Mouse (Mus musculus) midbrain, embryonic 14.5 days (tissue): ENCODE results near the gene Sfmbt1. TPM values are rescaled to one million over a fixed set of nuclear protein-coding genes. Genes with fewer than 3 reads are reported as not detected.

Source experiments
- ATAC-seq: fragments of 200-750 bp; cut with Nextera tagmentation; 2 replicates; pipeline ENCODE4 v1.8.0; 2017; ENCODE audit warnings: moderate number of reproducible peaks, moderate library complexity; ENCODE audit not compliant: low FRiP score, low TSS enrichment
- DNase-seq: peaks from one replicate; pipeline ENCODE4 v3.0.0-alpha.2; 2015
- H3K27ac ChIP-seq: fragments of 300-500 bp; sonication (generic); replicated peaks from 2 replicates; pipeline ENCODE4 v1.5.1; 2014; ENCODE audit warnings: mild to moderate bottlenecking, low read depth, low read length, moderate library complexity
- H3K27me3 ChIP-seq: fragments of 300-500 bp; sonication (generic); 2 replicates; pipeline ENCODE4 v1.6.1; 2014; ENCODE audit warnings: low read length, control low read depth, mixed read lengths; ENCODE audit not compliant: control insufficient read depth, insufficient read depth
- H3K36me3 ChIP-seq: fragments of 300-500 bp; sonication (generic); 2 replicates; pipeline ENCODE4 v1.6.1; 2014; ENCODE audit warnings: low read length, control low read depth; ENCODE audit not compliant: control insufficient read depth, insufficient read depth
- H3K4me1 ChIP-seq: fragments of 300-500 bp; sonication (generic); 2 replicates; pipeline ENCODE4 v1.6.1; 2014; ENCODE audit warnings: mild to moderate bottlenecking, antibody characterized with exemption, low read length, control low read depth; ENCODE audit not compliant: control insufficient read depth, insufficient read depth
- H3K4me2 ChIP-seq: fragments of 300-500 bp; sonication (generic); 2 replicates; pipeline ENCODE4 v1.6.1; 2014; ENCODE audit warnings: mild to moderate bottlenecking, low read length, moderate library complexity
- H3K4me3 ChIP-seq: fragments of 300-500 bp; sonication (generic); replicated peaks from 2 replicates; pipeline ENCODE4 v1.5.1; 2014; ENCODE audit warnings: low read depth, low read length
- H3K9ac ChIP-seq: fragments of 300-500 bp; sonication (generic); replicated peaks from 2 replicates; pipeline ENCODE4 v1.6.1; 2014; ENCODE audit warnings: mild to moderate bottlenecking, low read length, moderate library complexity
- H3K9me3 ChIP-seq: fragments of 300-500 bp; sonication (generic); 2 replicates; pipeline ENCODE4 v1.6.1; 2016; ENCODE audit warnings: low read length, control low read depth, mixed read lengths; ENCODE audit not compliant: control insufficient read depth
- WGBS: fragments of 180-500 bp; shearing (Covaris S2); extraction: QIAGEN DNeasy Blood & Tissue Kit; methylation state at CpG from one replicate; pipeline ENCODE4 v1.1.7; 2014; 5-methylcytosine and 5-hydroxymethylcytosine counted together
- polyA plus RNA-seq: library from polyadenylated mRNA; unstranded; fragments of >200 nt; fragmentation: Nextera tagmentation; extraction: Ambion mirVana; gene quantifications from 2 replicates; pipeline ENCODE4 v1.2.1, GENCODE M21; 2014

Gene Sfmbt1
- polyA plus RNA-seq, 1 experiment from 2014 or later = 20.9 TPM

DNA sequence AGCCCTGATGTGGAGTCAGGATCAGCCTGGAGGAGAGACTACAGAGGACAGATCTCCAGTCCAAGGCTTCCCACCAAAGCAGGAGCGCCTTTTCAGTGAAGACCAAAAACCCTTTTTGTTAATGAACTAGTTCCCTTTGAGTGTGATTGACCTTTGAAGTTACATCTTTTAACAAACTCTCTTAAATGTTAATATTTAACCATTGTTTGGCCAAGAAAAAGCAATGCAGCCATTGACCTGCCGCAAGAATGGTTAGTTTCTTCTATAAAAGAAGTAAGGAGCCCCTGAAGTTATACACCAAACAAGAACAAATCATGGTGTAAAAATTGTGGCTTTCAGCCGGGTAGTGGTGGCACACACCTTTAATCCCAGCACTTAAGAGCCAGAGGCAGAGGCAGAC lies 24.0 kb upstream of the Sfmbt1 start:
- no peak for ATAC-seq
- peaks cover 19% of the 10 kb centered on the region for H3K36me3 ChIP-seq
- H3K9me3 ChIP-seq = no peaks in the 10 kb centered on the region
- no peak overlapping the region for H3K9ac ChIP-seq
- no peaks in the 10 kb centered on the region for H3K27me3 ChIP-seq
- no peak overlapping the region for H3K27ac ChIP-seq
- WGBS = 97% methylated on average over 3 of the region's 3 CpGs
- DNase-seq = no peak
- H3K4me3 ChIP-seq = no peak overlapping the region
- H3K4me2 ChIP-seq = no peak overlapping the region
- H3K4me1 ChIP-seq = no peaks in the 10 kb centered on the region

DNA sequence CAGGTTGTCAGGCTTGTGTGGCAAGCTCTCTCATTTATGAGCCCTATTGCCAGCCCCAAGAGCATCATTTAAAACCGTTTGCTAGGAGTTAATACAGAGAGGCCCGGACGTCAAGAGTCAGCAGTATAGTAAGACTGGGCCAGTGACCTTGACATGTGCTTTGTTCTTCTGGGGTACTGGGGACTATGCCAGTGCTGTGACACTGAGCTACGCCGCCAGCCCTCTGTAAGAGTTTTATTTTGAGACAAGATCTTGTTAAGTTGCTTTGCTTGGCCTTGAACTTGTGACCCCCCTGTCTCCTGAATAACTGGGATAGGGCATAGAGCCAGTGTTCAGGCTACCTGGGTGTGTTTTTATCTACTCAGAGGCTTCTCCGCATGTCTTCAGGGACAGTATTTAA lies 22.2 kb upstream of the Sfmbt1 start:
- Histone ChIP-seq H3K4me3 (no peak overlapping the region), H3K9me3 (no peaks in the 10 kb centered on the region), H3K4me2 (no peak overlapping the region), H3K27ac (no peak overlapping the region), H3K36me3 (peaks cover 19% of the 10 kb centered on the region), H3K27me3 (no peaks in the 10 kb centered on the region), H3K4me1 (peaks cover 8% of the 10 kb centered on the region; the same call in 1 of the 2 replicates), H3K9ac (no peak overlapping the region)
- ATAC-seq (no peak), DNase-seq (no peak)
- WGBS = 90% methylated on average over 6 of the region's 6 CpGs

DNA sequence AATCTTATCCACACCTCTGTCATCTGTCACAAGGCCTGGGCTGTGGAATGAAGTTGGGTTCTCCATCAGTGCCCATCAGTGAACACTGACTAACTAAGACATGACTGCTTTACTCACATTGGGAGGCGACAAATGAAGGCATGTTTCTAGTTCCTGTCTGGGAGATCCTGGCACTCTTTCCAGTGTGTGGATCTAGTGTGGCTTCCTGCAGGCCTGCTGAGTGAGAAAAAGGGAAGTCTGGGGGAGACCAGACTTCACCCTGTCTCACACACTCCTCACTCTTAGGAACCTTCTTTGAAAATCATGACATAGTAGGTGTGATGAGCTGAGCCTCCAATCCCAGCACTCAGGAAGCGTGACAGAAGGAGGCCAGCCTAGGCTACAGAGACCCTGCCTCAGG lies 19.9 kb upstream of the Sfmbt1 start:
- Histone ChIP-seq H3K9me3 (no peaks in the 10 kb centered on the region), H3K4me2 (no peak overlapping the region), H3K4me3 (no peak overlapping the region), H3K27ac (no peak overlapping the region), H3K9ac (no peak overlapping the region), H3K4me1 (peaks cover 17% of the 10 kb centered on the region), H3K36me3 (peaks cover 13% of the 10 kb centered on the region), H3K27me3 (no peaks in the 10 kb centered on the region)
- DNase-seq = no peak
- ATAC-seq = no peak
- WGBS = 90% methylated on average over 2 of the region's 2 CpGs

DNA sequence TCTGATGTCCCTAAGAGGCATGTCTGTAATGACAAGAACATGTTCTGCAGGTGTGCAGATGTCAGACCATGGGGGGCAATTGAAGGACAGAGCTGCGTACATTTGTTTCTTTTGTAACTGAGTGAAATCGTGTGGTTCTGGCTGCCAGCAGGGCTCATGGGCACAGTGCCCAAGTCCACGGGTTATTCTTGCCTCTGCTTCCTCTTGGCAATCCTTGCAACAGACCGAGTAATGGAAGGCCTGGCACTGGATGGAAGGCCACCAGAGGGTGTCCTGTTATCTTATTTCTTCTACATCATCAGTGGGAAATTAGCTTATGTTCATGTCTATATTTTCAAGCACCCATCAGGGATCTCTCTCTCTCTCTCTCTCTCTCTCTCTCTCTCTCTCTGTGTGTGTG lies 19.0 kb upstream of the Sfmbt1 start:
- Histone ChIP-seq H3K4me1 (peaks cover 17% of the 10 kb centered on the region), H3K9me3 (no peaks in the 10 kb centered on the region), H3K9ac (no peak overlapping the region), H3K27me3 (no peaks in the 10 kb centered on the region), H3K36me3 (peaks cover 6% of the 10 kb centered on the region; the same call in 1 of the 2 replicates), H3K4me2 (no peak overlapping the region), H3K27ac (no peak overlapping the region), H3K4me3 (no peak overlapping the region)
- no peak for ATAC-seq
- WGBS = 67% methylated on average over 4 of the region's 4 CpGs
- peak; percentile 61 for DNase-seq

DNA sequence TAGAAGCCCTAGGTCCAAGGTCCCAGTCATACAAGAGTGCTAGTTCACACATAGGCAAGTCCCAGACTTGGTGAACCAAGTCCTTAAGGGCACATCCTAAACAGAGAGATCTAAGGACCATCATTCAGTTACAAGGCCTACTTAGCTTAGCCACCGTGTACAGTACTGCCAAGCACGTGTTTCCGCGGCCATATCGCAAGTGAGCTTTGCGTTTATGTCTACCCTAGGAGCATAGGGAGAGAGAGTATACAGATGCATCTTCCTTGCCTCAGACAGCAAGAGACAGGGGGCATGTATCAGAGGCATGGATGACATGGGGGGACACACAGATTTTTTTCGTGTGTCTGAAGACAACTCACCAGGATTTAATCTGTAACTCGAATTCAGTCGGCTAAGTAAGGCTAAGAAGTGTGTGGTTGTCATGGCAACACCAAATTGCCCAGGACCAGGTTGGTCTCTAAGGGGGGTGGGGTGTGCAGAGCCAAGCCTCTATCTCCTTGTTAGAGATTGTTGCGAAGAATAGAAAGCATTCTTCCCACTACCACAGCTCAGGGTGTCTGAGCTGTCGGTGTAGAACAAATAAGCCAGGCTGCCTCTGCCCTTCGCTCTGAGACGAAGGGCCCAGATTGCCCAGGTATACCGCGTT lies 17.1 kb upstream of the Sfmbt1 start:
- Histone ChIP-seq H3K4me2 (no peak overlapping the region), H3K27ac (peak overlapping the region; percentile 53), H3K4me3 (no peak overlapping the region), H3K9ac (no peak overlapping the region), H3K27me3 (no peaks in the 10 kb centered on the region), H3K9me3 (no peaks in the 10 kb centered on the region), H3K4me1 (peaks cover 17% of the 10 kb centered on the region), H3K36me3 (no peaks in the 10 kb centered on the region)
- ATAC-seq (no peak), DNase-seq (peak; percentile 76)
- WGBS = 57% methylated on average over 15 of the region's 15 CpGs

DNA sequence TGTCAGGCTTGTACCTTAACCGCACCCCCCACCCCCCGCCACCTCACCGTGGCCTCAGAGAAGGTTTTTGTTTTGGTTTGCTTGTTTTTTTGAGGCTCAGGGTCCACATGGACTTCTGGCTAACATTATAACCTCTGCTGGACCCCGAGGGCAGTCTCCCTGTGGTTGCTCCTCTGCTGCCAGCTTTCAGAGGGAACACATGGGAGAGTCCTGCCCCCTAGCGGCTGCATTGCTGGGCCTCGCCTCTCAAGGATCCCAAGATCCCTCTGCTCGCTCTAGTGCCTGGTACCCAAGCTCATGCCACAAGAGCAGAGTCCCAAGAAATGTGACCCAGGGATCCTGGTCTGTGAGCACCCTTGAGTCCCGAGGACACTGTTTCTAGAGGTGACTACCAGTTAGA lies 15.0 kb upstream of the Sfmbt1 start:
- H3K27ac ChIP-seq = no peak overlapping the region
- WGBS = 31% methylated on average over 8 of the region's 8 CpGs
- H3K4me1 ChIP-seq = peaks cover 17% of the 10 kb centered on the region
- no peak overlapping the region for H3K4me2 ChIP-seq
- no peak overlapping the region for H3K9ac ChIP-seq
- peak; percentile 64 for DNase-seq
- H3K36me3 ChIP-seq = no peaks in the 10 kb centered on the region
- no peak overlapping the region for H3K4me3 ChIP-seq
- no peaks in the 10 kb centered on the region for H3K9me3 ChIP-seq
- ATAC-seq = no peak
- no peaks in the 10 kb centered on the region for H3K27me3 ChIP-seq

DNA sequence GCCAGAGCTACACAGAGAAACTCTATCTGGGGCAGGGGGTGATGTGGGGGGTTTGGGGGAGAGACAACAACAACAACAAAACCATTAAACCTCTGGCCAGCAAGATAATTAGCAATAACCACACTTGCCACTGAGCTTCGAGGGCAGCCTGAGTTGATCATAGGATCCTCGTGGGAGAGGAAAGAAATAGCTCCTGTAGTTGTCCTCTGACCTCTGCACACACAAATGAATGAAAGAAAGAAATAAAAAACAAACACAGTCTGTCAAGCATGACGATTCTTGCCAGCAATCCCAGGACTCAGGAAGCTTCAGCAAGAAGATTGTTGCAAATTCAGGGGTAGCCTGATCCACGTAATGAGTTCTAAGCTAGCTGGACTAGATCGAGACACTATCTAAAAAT lies 12.1 kb upstream of the Sfmbt1 start:
- H3K4me1 ChIP-seq = peaks cover 9% of the 10 kb centered on the region
- no peaks in the 10 kb centered on the region for H3K9me3 ChIP-seq
- no peaks in the 10 kb centered on the region for H3K36me3 ChIP-seq
- no peak overlapping the region for H3K27ac ChIP-seq
- ATAC-seq (no peak), DNase-seq (no peak)
- no peaks in the 10 kb centered on the region for H3K27me3 ChIP-seq
- no peak overlapping the region for H3K4me3 ChIP-seq
- H3K9ac ChIP-seq = no peak overlapping the region
- no peak overlapping the region for H3K4me2 ChIP-seq
- 47% methylated on average over 5 of the region's 5 CpGs for WGBS

DNA sequence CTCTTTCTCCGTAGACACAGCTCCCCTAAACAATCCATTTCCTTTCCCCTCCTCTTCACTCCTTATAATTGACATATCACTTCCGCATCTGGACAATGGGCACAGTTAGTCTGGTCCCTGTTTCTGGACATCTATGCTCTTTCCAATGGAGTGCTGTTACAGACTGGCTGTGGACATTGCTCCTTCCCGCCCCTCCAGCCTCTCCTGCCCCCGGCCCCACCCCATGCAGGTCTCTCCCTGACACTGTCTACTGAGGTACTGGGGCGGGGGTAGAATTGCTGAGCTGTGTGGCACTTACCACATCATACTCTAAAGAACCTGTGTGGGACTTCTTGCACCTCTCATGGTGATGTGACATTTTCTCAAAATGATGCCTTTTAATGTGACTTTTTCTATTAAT lies 11.6 kb upstream of the Sfmbt1 start:
- ATAC-seq (no peak), DNase-seq (no peak)
- WGBS = 84% methylated on average over 5 of the region's 5 CpGs

DNA sequence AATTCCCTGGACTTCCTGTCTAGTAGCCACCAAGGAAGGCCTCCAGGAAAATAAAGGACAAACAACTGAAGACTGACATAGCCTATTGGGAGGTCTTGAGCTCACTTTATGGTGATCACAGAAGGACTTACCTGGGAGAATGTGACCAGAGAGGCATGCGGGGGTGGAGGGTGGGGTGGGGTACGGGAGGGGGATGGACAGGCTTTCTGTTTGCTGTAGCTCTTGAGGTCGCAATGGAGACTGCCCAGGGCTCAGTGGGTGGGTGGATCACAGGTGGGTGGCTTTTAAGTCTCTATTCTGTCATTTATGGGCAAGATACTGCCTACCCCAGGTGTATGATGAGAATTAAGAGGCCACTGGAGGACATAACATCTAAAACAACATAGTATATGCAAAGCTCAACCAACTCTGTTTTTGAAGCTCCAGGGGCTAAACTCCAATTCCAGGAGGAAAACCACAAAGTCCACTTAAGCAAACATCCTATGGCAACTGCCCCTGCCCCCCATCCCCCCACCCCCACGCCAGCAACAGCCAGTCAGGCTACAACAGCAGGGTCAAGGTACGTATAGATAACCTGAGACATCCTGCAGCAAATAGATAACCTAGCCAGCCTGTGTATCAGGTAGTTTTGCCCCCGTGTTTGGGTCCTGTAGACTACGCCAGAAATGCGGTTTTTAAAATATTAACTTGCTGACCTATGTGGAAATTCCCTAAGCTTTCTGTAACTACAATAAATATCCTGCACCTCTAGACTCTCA lies 10.4 kb upstream of the Sfmbt1 start:
- Histone ChIP-seq H3K4me2 (no peak overlapping the region), H3K9me3 (no peaks in the 10 kb centered on the region), H3K4me3 (no peak overlapping the region), H3K27ac (no peak overlapping the region), H3K27me3 (no peaks in the 10 kb centered on the region), H3K36me3 (no peaks in the 10 kb centered on the region), H3K9ac (no peak overlapping the region), H3K4me1 (no peaks in the 10 kb centered on the region)
- WGBS = 85% methylated on average over 8 of the region's 8 CpGs
- DNase-seq (no peak), ATAC-seq (no peak)

More for the DNA sequence above, 11.6 kb upstream of the Sfmbt1 start:
- Histone ChIP-seq H3K4me1 (peaks cover 3% of the 10 kb centered on the region; the same call in 1 of the 2 replicates), H3K4me2 (no peak overlapping the region), H3K4me3 (no peak overlapping the region), H3K36me3 (no peaks in the 10 kb centered on the region), H3K27me3 (no peaks in the 10 kb centered on the region), H3K9ac (no peak overlapping the region), H3K27ac (no peak overlapping the region), H3K9me3 (no peaks in the 10 kb centered on the region)
